Mouse (Mus musculus) CH12.LX (cell line): ENCODE data around the gene Fam240b.

Experiments
- CHD2 ChIP-seq: IDR thresholded peaks from 2 replicates; pipeline ENCODE4 v1.6.1; 2011; ENCODE audit warnings: low read length, improper control_type of control experiment
- CTCF ChIP-seq, 2 experiments: IDR thresholded peaks in 1 of 2; conservative IDR thresholded peaks in 1 of 2; 2 replicates each; pipeline ENCODE4 v1.5.1; 2011 to 2012; ENCODE audit warnings: low read depth in 2 of 2, low read length in 2 of 2, improper control_type of control experiment in 1 of 2, inconsistent platforms in 1 of 2, mild to moderate bottlenecking in 1 of 2, moderate library complexity in 1 of 2
- MAX ChIP-seq: IDR thresholded peaks from 2 replicates; pipeline ENCODE4 v1.6.1; 2011; ENCODE audit warnings: low read length, improper control_type of control experiment
- POLR2A ChIP-seq: IDR thresholded peaks from 2 replicates; pipeline ENCODE4 v1.6.1; 2011; ENCODE audit warnings: low read depth, mild to moderate bottlenecking, improper control_type of control experiment, low read length
- TBP ChIP-seq: conservative IDR thresholded peaks from 2 replicates; pipeline ENCODE4 v1.6.1; 2011; ENCODE audit warnings: low read depth, low read length, improper control_type of control experiment
- TCF12 ChIP-seq: IDR thresholded peaks from 2 replicates; pipeline ENCODE4 v1.6.1; 2014; ENCODE audit warnings: low read depth, mild to moderate bottlenecking, inconsistent platforms, low read length, improper control_type of control experiment
- ZC3H11A ChIP-seq: IDR thresholded peaks from 2 replicates; pipeline ENCODE4 v1.6.1; 2012; ENCODE audit warnings: low read depth, mild to moderate bottlenecking, inconsistent platforms, low read length, improper control_type of control experiment
- ZKSCAN1 ChIP-seq: IDR thresholded peaks from 2 replicates; pipeline ENCODE4 v1.6.1; 2012; ENCODE audit warnings: low read depth, inconsistent platforms, low read length, improper control_type of control experiment, borderline replicate concordance
- ZNF384 ChIP-seq: IDR thresholded peaks from 2 replicates; pipeline ENCODE4 v1.6.1; 2012; ENCODE audit warnings: low read depth, low read length, improper control_type of control experiment, inconsistent platforms

DNA sequence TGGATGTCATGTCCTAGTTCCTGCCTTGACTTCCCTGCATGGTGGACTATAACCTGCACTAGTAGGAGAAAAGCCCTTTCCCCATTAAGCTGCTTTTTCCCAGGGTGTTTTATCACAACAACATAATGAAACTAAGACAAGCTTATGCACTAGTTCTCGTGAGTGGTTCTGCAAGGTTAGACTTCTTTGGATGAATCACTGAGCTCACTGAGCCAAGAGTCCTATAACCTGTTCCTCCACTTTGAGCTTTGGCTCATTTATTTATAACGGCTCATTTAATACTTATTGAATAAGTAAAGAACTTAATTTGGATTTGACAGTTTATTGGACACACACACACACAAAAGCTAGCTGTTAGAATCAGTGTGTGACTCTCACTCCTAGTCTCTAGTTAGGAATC, 16.7 kb upstream of the Fam240b start:
- TF ChIP-seq MAX (no peak), TBP (no peak), POLR2A (no peak), ZC3H11A (no peak), CTCF (conservative IDR thresholded peaks at IDR 0.05 in 1 of 2, IDR thresholded peaks at IDR 0.05 in 1 of 2; ENCODE audit: low read depth in 2 of 2, low read length in 2 of 2) (no peak), ZNF384 (no peak), ZKSCAN1 (no peak), TCF12 (no peak), CHD2 (no peak)
